Mouse (Mus musculus) testis, adult 2 months (tissue): ENCODE measurements around the gene Agtr1b. TPM values are rescaled to one million over a fixed set of nuclear protein-coding genes. Genes with fewer than 3 reads are reported as not detected.

Source experiments
- H3K27ac ChIP-seq: fragments of 200-500 bp; 2 replicates; pipeline ENCODE4 v1.5.1; 2012; ENCODE audit warnings: low read depth, low read length; ENCODE audit not compliant: control insufficient read depth, insufficient read depth
- H3K27me3 ChIP-seq: fragments of 200-500 bp; 2 replicates; pipeline ENCODE4 v1.6.1; 2012; ENCODE audit warnings: mild to moderate bottlenecking, low read length, moderate library complexity; ENCODE audit not compliant: control insufficient read depth, insufficient read depth
- H3K36me3 ChIP-seq: fragments of 200-500 bp; 2 replicates; pipeline ENCODE4 v1.6.1; 2012; ENCODE audit warnings: mild to moderate bottlenecking, low read length; ENCODE audit not compliant: control insufficient read depth, insufficient read depth
- H3K4me1 ChIP-seq: fragments of 200-500 bp; 2 replicates; pipeline ENCODE4 v1.6.1; 2012; ENCODE audit warnings: low read length; ENCODE audit not compliant: control insufficient read depth, insufficient read depth
- H3K4me3 ChIP-seq: fragments of 200-500 bp; 2 replicates; pipeline ENCODE4 v1.5.1; 2012; ENCODE audit warnings: low read depth, mild to moderate bottlenecking, low read length, moderate library complexity, mixed read lengths; ENCODE audit not compliant: control insufficient read depth
- CTCF ChIP-seq: fragments of 200-500 bp; IDR thresholded peaks from 2 replicates; pipeline ENCODE4 v1.5.1; 2012; ENCODE audit warnings: low read depth, mild to moderate bottlenecking, inconsistent platforms, low read length, moderate library complexity; ENCODE audit not compliant: control insufficient read depth, insufficient read depth, insufficient replicate concordance
- POLR2A ChIP-seq: fragments of 200-500 bp; IDR thresholded peaks from 2 replicates; pipeline ENCODE4 v1.6.1; 2012; ENCODE audit warnings: low read depth, mild to moderate bottlenecking, inconsistent platforms, low read length, moderate library complexity; ENCODE audit not compliant: control insufficient read depth
- polyA plus RNA-seq: library from polyadenylated mRNA; depleted of rRNA; stranded (reverse); fragments of >200 nt; gene quantifications from 2 replicates; pipeline ENCODE4 v1.2.3, GENCODE M21; 2012

Gene Agtr1b
- polyA plus RNA-seq, 1 experiment, result 0.86 TPM

DNA sequence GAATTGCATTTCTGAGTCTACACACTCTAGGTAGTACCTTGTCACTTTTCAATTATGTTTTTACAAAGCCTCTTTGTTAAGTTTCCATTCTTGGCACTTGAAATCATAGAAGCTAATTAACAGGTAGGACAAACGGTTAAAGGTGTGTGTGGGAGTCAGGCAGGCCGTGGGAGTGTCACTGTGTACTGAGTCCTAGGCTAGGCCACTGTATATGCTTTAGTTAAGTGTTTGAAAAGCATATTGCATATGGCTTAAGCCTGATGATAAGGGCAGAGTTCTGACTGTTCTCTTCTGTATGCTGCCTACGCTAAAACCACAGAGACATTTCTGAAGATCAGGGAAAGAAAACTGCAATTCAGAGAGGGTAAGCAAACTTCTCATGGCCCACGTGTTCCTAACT lies 59.7 kb downstream of the Agtr1b start:
- Histone ChIP-seq H3K4me3 (no peak overlapping the region), H3K27me3 (no peaks in the 10 kb centered on the region)
- TF ChIP-seq POLR2A (no peak), CTCF (no peak)

DNA sequence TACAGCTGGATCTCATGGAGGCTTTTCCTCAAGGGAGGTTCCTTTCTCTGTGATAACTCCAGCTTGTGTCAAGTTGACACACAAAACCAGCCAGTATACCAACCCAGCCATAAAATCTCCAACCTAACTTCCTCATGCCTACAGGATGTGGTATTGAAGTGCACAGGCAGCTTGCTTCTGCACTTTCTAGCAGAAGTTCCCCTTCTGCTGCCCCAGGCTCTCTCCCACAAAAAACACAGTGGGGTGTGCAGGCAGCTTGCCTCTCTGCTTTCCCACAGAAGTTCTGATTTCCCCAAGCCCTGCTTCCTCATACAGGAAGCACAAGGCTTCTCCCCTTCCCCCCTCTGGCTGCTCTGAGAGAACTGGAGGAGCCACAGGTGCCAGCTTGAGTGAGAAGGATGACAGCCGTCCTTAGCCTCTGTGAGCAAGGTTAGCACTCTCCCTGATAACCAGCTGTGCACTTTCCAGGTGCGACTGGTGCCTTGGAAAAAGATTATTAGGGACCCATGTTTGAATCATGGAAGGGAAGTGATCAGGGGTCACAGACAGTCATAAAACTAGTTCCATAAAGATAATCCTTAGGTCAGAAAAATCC lies 62.1 kb downstream of the Agtr1b start:
- no peak overlapping the region for H3K27ac ChIP-seq
- H3K36me3 ChIP-seq, result no peaks in the 10 kb centered on the region
- no peaks in the 10 kb centered on the region for H3K27me3 ChIP-seq
- H3K4me1 ChIP-seq, result no peaks in the 10 kb centered on the region
- TF ChIP-seq CTCF, result no peak
- TF ChIP-seq POLR2A, result no peak
- H3K4me3 ChIP-seq, result no peak overlapping the region

More for the DNA sequence above, 59.7 kb downstream of the Agtr1b start:
- H3K27ac ChIP-seq, result no peak overlapping the region
- H3K36me3 ChIP-seq, result no peaks in the 10 kb centered on the region
- H3K4me1 ChIP-seq, result no peaks in the 10 kb centered on the region

DNA sequence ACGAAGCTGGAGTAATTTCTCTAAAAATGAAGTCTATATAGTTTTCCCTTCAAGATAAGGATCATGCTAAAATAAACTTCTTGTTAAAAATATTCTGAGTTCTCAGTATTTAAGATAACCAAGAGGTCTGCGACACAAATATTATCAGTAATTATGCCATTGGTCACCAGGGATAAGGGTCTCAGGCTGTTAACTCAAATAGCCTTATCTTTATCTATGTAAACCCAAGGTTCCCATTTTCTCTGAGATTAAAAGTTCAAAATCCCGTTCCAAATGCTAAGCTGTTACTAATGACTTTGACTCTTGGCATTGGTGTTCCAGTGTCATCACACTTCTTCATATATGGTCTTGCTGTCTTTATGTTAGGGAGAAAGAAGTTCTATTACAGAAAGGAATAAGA lies 71.4 kb downstream of the Agtr1b start:
- no peaks in the 10 kb centered on the region for H3K4me1 ChIP-seq
- no peak overlapping the region for H3K27ac ChIP-seq

DNA sequence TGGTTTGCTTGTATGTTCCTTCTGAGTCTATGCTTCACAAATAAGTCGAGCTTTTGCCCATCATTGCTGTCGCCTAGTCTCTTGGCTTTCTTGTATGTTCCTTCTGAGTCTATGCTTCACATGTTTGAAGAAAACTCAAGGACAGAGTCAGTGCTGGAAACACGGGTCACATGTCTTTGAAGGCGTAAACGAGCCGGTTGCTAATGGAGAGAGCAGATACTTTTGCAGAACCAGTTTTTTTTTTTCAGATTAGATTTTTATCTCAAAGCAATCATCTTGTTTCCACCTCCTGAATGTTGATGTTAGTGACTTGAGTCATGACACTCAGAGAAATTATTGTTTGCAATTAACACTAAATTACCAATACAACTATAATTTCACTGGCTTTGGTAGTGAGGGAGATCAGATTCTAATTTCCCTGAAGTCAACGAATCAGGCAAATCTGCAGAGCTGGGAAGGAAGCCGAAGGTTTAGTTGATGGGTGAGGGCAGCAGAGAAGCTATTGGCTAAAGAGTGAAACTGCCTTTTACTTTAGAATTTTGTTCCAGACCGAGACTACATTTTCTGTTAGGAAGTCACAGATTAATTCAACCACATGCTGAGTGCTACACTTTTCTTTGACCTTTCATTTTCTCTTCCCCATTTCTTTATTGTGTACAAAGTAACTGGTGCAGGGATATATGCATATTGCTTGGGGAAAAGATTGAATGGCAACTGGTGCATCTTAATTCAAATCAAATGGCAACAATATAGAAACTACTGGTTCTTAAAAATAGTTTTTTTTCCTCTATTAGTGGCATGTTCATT lies 72.2 kb downstream of the Agtr1b start:
- TF ChIP-seq CTCF, result no peak
- no peak for TF ChIP-seq POLR2A
- Histone ChIP-seq H3K36me3 (no peaks in the 10 kb centered on the region), H3K4me1 (no peaks in the 10 kb centered on the region), H3K27me3 (no peaks in the 10 kb centered on the region), H3K27ac (no peak overlapping the region), H3K4me3 (no peak overlapping the region)

More for the DNA sequence above, 71.4 kb downstream of the Agtr1b start:
- H3K4me3 ChIP-seq, result no peak overlapping the region
- no peaks in the 10 kb centered on the region for H3K36me3 ChIP-seq
- no peaks in the 10 kb centered on the region for H3K27me3 ChIP-seq
- no peak for TF ChIP-seq POLR2A
- TF ChIP-seq CTCF, result no peak

DNA sequence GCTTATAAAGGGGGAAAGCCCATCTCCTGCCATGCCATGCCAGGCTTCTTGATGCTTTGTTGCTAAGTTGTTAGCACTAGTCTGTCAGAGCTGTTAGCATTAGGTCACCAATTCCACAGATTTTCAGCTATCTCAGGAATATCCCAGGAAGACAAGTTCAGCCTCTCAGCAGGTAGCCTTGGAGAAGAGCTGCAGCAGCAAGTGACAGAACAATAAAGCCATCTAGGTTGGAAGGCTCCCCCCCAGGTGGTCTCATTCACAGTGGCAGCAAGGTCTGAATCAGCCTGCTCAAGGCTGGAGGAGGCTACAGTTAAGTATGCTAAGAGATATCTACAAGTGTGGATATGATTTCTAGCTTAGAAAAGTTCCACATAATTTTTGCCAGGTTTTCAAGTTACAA lies 75.6 kb downstream of the Agtr1b start:
- Histone ChIP-seq H3K4me3 (no peak overlapping the region), H3K36me3 (no peaks in the 10 kb centered on the region)
- TF ChIP-seq CTCF (no peak), POLR2A (no peak)

DNA sequence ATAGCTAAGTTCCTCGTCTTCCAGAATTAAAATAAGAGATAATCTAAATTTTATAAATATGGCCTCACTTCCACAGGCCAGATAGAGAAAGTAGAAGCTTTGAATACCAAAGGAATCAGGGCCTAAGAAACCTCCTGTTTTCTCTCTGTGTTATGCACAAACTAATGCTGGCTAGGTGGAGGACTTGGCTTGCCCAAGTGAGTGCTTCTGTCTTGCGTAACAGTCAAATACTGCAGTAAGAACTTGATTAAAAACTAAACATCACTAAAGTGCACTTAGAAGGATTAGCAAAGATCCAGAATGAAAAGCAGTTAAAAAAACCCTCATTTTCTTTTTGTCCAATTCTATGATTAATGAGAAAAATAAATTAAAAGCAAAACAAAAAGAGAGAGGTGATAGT lies 78.2 kb downstream of the Agtr1b start:
- TF ChIP-seq POLR2A, result no peak
- no peak for TF ChIP-seq CTCF
- Histone ChIP-seq H3K27ac (no peak overlapping the region), H3K27me3 (no peaks in the 10 kb centered on the region), H3K4me1 (no peaks in the 10 kb centered on the region), H3K36me3 (no peaks in the 10 kb centered on the region), H3K4me3 (no peak overlapping the region)

More for the DNA sequence above, 75.6 kb downstream of the Agtr1b start:
- H3K27ac ChIP-seq, result no peak overlapping the region
- H3K4me1 ChIP-seq, result no peaks in the 10 kb centered on the region
- no peaks in the 10 kb centered on the region for H3K27me3 ChIP-seq

DNA sequence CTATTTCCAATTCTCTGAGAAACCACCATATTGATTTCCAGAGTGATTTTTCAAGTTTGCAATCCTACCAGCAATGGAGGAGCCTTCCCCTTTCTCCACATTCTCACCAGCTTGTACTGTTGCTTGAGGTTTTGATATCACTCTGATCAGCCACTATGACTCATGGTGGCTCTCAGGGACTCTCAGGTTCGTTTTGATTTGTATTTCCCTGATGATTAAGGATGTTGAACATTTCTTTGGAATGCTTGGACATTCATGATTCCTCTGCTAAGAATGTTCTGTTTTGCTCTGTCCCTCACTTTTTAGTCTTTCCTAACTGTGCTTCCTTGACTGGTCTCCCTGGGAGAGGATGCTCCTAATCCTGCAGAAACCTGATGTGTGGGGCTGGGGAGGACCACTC lies 85.2 kb downstream of the Agtr1b start:
- Histone ChIP-seq H3K27me3 (no peaks in the 10 kb centered on the region), H3K36me3 (no peaks in the 10 kb centered on the region), H3K4me3 (no peak overlapping the region), H3K27ac (no peak overlapping the region), H3K4me1 (no peaks in the 10 kb centered on the region)
- no peak for TF ChIP-seq POLR2A
- TF ChIP-seq CTCF, result no peak
